Mouse (Mus musculus): ENCODE measurements around the gene Lgr4. TPM values are rescaled to one million over a fixed set of nuclear protein-coding genes. Genes with fewer than 3 reads are reported as not detected.
A peak's percentile ranks its signal among the peaks of the same experiment; 100 is the strongest.

Gene Lgr4
- polyA plus RNA-seq, 1 experiment from 2014 or later: 10.8 TPM

GRCm38 (mm10) chr2:109891471-109891870, 26.0 kb upstream of the Lgr4 start:
- Histone ChIP-seq H3K4me3 (ENCODE audit: low read depth, low read length) (peak overlapping the region; percentile 91), H3K9me3 (ENCODE audit: control insufficient read depth, low read length) (no peaks in the 10 kb centered on the region), H3K4me2 (ENCODE audit: low read depth, low read length) (peak overlapping the region; percentile 86), H3K27ac (ENCODE audit: low read depth, low read length) (peak overlapping the region; percentile 90), H3K4me1 (ENCODE audit: control insufficient read depth, insufficient read depth, low read length) (peaks cover 14% of the 10 kb centered on the region), H3K9ac (replicated peaks; ENCODE audit: low read depth, low read length) (peak overlapping the region; percentile 94), H3K27me3 (ENCODE audit: control insufficient read depth, insufficient read depth, low read length) (no peaks in the 10 kb centered on the region), H3K36me3 (ENCODE audit: control insufficient read depth, insufficient read depth, low read length) (peaks cover 20% of the 10 kb centered on the region)
- no peak for ATAC-seq (ENCODE audit: low read depth)
- 12% methylated on average over 4 of the region's 4 CpGs for WGBS

DNA sequence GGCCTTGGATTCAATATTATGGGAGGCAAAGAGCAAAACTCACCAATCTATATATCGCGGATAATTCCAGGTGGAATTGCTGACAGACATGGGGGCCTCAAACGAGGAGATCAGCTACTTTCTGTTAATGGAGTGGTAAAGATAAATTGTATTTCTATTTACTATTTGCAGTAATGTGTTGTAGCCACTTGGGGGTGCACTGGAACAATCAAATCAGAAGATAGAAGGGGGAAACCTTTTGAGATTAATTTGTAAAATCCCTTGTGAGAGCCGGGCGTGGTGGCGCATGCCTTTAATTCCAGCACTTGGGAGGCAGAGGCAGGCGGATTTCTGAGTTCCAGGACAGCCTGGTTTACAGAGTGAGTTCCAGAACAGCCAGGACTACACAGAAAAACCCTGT, 21.1 kb upstream of the Lgr4 start:
- 81% methylated on average over 7 of the region's 7 CpGs for WGBS
- no peak overlapping the region for H3K4me2 ChIP-seq (ENCODE audit: low read depth, low read length)
- no peak overlapping the region for H3K9ac ChIP-seq (replicated peaks; ENCODE audit: low read depth, low read length)
- peaks cover 38% of the 10 kb centered on the region for H3K36me3 ChIP-seq (ENCODE audit: control insufficient read depth, insufficient read depth, low read length)
- H3K27ac ChIP-seq (ENCODE audit: low read depth, low read length): no peak overlapping the region
- H3K27me3 ChIP-seq (ENCODE audit: control insufficient read depth, insufficient read depth, low read length): no peaks in the 10 kb centered on the region
- ATAC-seq (ENCODE audit: low read depth): no peak
- no peak overlapping the region for H3K4me3 ChIP-seq (ENCODE audit: low read depth, low read length)
- no peaks in the 10 kb centered on the region for H3K9me3 ChIP-seq (ENCODE audit: control insufficient read depth, low read length)
- peaks cover 14% of the 10 kb centered on the region for H3K4me1 ChIP-seq (ENCODE audit: control insufficient read depth, insufficient read depth, low read length)

DNA sequence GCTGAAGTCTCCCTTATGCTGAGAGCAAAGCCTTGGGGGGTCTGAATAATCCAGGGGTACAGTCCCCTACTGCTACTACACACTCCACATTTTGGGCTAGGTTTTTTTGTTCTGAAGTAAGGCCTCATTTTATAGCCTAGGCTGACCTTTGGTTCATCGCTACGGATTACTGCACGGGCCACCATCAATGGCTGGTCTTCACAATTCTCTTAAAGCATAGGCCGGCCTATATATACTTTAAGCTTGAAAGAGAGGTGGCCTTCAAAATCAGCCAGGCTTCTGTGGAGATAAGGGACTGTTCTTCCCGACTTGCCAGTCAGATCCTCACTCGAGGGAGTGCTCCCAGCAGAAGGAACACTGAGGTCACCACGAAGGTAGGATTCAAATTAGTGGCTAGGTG, 14.6 kb upstream of the Lgr4 start:
- 0 out of 2 replicates have a peak, but pooled peaks have one; percentile 9 for ATAC-seq (ENCODE audit: low read depth)

GRCm38 (mm10) chr2:109904171-109904821, 13.2 kb upstream of the Lgr4 start:
- Histone ChIP-seq H3K4me2 (ENCODE audit: low read depth, low read length) (no peak overlapping the region), H3K27me3 (ENCODE audit: control insufficient read depth, insufficient read depth, low read length) (no peaks in the 10 kb centered on the region), H3K9me3 (ENCODE audit: control insufficient read depth, low read length) (no peaks in the 10 kb centered on the region), H3K4me3 (ENCODE audit: low read depth, low read length) (no peak overlapping the region), H3K27ac (ENCODE audit: low read depth, low read length) (no peak overlapping the region), H3K36me3 (ENCODE audit: control insufficient read depth, insufficient read depth, low read length) (peaks cover 7% of the 10 kb centered on the region; the same call in 1 of the 2 replicates), H3K4me1 (ENCODE audit: control insufficient read depth, insufficient read depth, low read length) (no peaks in the 10 kb centered on the region), H3K9ac (replicated peaks; ENCODE audit: low read depth, low read length) (no peak overlapping the region)
- ATAC-seq (ENCODE audit: low read depth): peak; percentile 75; the same call in 1 of the 2 replicates
- WGBS: under 1% methylated on average over 7 of the region's 7 CpGs

More for the DNA sequence above, 14.6 kb upstream of the Lgr4 start:
- Histone ChIP-seq H3K27ac (ENCODE audit: low read depth, low read length) (no peak overlapping the region), H3K9ac (replicated peaks; ENCODE audit: low read depth, low read length) (no peak overlapping the region), H3K36me3 (ENCODE audit: control insufficient read depth, insufficient read depth, low read length) (peaks cover 7% of the 10 kb centered on the region; the same call in 1 of the 2 replicates), H3K4me2 (ENCODE audit: low read depth, low read length) (no peak overlapping the region), H3K9me3 (ENCODE audit: control insufficient read depth, low read length) (no peaks in the 10 kb centered on the region), H3K4me1 (ENCODE audit: control insufficient read depth, insufficient read depth, low read length) (no peaks in the 10 kb centered on the region), H3K4me3 (ENCODE audit: low read depth, low read length) (no peak overlapping the region), H3K27me3 (ENCODE audit: control insufficient read depth, insufficient read depth, low read length) (no peaks in the 10 kb centered on the region)
- WGBS: 75% methylated on average over 7 of the region's 7 CpGs

GRCm38 (mm10) chr2:109909122-109909521, 8.3 kb upstream of the Lgr4 start:
- H3K27me3 ChIP-seq (ENCODE audit: control insufficient read depth, insufficient read depth, low read length): no peaks in the 10 kb centered on the region
- no peak overlapping the region for H3K27ac ChIP-seq (ENCODE audit: low read depth, low read length)
- no peak overlapping the region for H3K4me2 ChIP-seq (ENCODE audit: low read depth, low read length)
- no peak for ATAC-seq (ENCODE audit: low read depth)
- H3K9me3 ChIP-seq (ENCODE audit: control insufficient read depth, low read length): no peaks in the 10 kb centered on the region
- no peak overlapping the region for H3K9ac ChIP-seq (replicated peaks; ENCODE audit: low read depth, low read length)
- no peaks in the 10 kb centered on the region for H3K36me3 ChIP-seq (ENCODE audit: control insufficient read depth, insufficient read depth, low read length)
- no peak overlapping the region for H3K4me3 ChIP-seq (ENCODE audit: low read depth, low read length)
- H3K4me1 ChIP-seq (ENCODE audit: control insufficient read depth, insufficient read depth, low read length): no peaks in the 10 kb centered on the region
- 86% methylated on average over 2 of the region's 2 CpGs for WGBS

DNA sequence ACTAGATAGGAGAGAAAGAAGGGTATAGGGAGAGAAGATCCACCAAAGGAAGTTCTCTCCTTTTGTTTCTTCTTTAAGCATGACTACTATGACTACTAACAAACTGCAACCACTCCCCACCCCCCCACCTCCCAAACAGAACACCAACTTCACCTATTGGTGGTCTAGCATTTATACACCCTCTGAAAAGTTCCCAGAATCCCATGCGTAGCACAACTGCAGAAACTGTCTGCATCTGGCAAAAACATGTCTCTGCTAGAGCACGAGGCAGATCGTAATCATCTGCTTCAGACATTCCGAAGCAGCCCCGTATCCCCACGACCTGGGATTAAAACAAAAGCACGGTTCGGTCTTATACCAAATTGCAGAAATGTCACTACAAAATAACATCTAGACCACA, 5.2 kb upstream of the Lgr4 start:
- no peaks in the 10 kb centered on the region for H3K27me3 ChIP-seq (ENCODE audit: control insufficient read depth, insufficient read depth, low read length)
- H3K36me3 ChIP-seq (ENCODE audit: control insufficient read depth, insufficient read depth, low read length): no peaks in the 10 kb centered on the region
- no peak for ATAC-seq (ENCODE audit: low read depth)
- no peak overlapping the region for H3K27ac ChIP-seq (ENCODE audit: low read depth, low read length)
- H3K4me3 ChIP-seq (ENCODE audit: low read depth, low read length): no peak overlapping the region
- 96% methylated on average over 8 of the region's 8 CpGs for WGBS
- H3K4me2 ChIP-seq (ENCODE audit: low read depth, low read length): no peak overlapping the region
- H3K4me1 ChIP-seq (ENCODE audit: control insufficient read depth, insufficient read depth, low read length): no peaks in the 10 kb centered on the region
- H3K9me3 ChIP-seq (ENCODE audit: control insufficient read depth, low read length): no peaks in the 10 kb centered on the region
- no peak overlapping the region for H3K9ac ChIP-seq (replicated peaks; ENCODE audit: low read depth, low read length)

GRCm38 (mm10) chr2:109912766-109913165, 4.7 kb upstream of the Lgr4 start:
- H3K27me3 ChIP-seq (ENCODE audit: control insufficient read depth, insufficient read depth, low read length): no peaks in the 10 kb centered on the region
- no peaks in the 10 kb centered on the region for H3K9me3 ChIP-seq (ENCODE audit: control insufficient read depth, low read length)
- H3K9ac ChIP-seq (replicated peaks; ENCODE audit: low read depth, low read length): no peak overlapping the region
- WGBS: 86% methylated on average over 12 of the region's 12 CpGs
- no peak overlapping the region for H3K4me2 ChIP-seq (ENCODE audit: low read depth, low read length)
- H3K4me1 ChIP-seq (ENCODE audit: control insufficient read depth, insufficient read depth, low read length): no peaks in the 10 kb centered on the region
- H3K4me3 ChIP-seq (ENCODE audit: low read depth, low read length): no peak overlapping the region
- no peaks in the 10 kb centered on the region for H3K36me3 ChIP-seq (ENCODE audit: control insufficient read depth, insufficient read depth, low read length)
- no peak overlapping the region for H3K27ac ChIP-seq (ENCODE audit: low read depth, low read length)
- ATAC-seq (ENCODE audit: low read depth): no peak

DNA sequence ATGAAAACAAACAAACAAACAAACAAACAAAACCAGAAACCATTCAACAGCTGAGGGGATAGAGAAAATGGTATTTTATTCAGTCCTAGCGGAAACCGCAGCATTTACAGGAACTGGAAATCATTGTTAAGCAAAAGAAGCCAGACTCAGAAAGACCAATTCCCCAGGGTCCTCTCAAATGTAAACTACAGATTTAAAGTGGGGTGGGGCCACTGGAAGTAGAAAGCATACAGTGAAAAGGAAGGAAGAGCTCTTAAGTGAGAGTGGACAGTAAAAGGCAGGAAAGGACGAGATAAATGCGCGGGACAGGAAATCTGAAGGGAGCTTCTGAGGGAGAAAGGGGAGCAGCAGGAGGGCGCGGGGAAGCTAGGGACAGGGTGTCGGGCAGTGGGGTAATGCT, 4.2 kb upstream of the Lgr4 start:
- no peak for ATAC-seq (ENCODE audit: low read depth)
- Histone ChIP-seq H3K36me3 (ENCODE audit: control insufficient read depth, insufficient read depth, low read length) (no peaks in the 10 kb centered on the region), H3K4me2 (ENCODE audit: low read depth, low read length) (no peak overlapping the region), H3K9ac (replicated peaks; ENCODE audit: low read depth, low read length) (no peak overlapping the region), H3K4me3 (ENCODE audit: low read depth, low read length) (no peak overlapping the region), H3K9me3 (ENCODE audit: control insufficient read depth, low read length) (no peaks in the 10 kb centered on the region), H3K27me3 (ENCODE audit: control insufficient read depth, insufficient read depth, low read length) (no peaks in the 10 kb centered on the region), H3K27ac (ENCODE audit: low read depth, low read length) (no peak overlapping the region), H3K4me1 (ENCODE audit: control insufficient read depth, insufficient read depth, low read length) (no peaks in the 10 kb centered on the region)
- 58% methylated on average over 8 of the region's 8 CpGs for WGBS

DNA sequence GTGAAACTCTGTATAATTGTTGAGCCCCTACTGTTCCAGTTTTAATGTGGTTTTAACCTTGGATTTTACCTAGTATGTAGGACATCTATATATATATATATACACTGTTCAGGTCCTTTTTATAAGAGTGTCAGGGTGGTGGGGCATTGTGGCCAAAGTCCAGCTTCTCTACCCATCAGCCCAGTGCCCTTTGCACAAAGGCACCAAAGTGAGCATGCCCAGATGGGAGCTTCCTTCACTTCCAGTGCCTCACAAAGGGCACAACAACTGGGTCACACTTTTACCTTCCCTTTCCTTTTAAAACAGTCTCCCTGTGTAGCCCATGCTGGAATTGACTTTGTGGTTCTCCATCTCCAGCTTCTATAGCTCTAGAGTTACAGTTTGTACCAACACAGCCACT, 2.8 kb upstream of the Lgr4 start:
- ATAC-seq (ENCODE audit: low read depth): no peak
- Histone ChIP-seq H3K4me3 (ENCODE audit: low read depth, low read length) (no peak overlapping the region), H3K4me2 (ENCODE audit: low read depth, low read length) (no peak overlapping the region)

More for the DNA sequence above, 2.8 kb upstream of the Lgr4 start:
- Histone ChIP-seq H3K27me3 (ENCODE audit: control insufficient read depth, insufficient read depth, low read length) (no peaks in the 10 kb centered on the region), H3K27ac (ENCODE audit: low read depth, low read length) (no peak overlapping the region), H3K4me1 (ENCODE audit: control insufficient read depth, insufficient read depth, low read length) (peaks cover 6% of the 10 kb centered on the region; the same call in 1 of the 2 replicates), H3K9ac (replicated peaks; ENCODE audit: low read depth, low read length) (no peak overlapping the region), H3K36me3 (ENCODE audit: control insufficient read depth, insufficient read depth, low read length) (no peaks in the 10 kb centered on the region), H3K9me3 (ENCODE audit: control insufficient read depth, low read length) (no peaks in the 10 kb centered on the region)

All from neural tube, embryonic 14.5 days (tissue).